Mouse (Mus musculus) gastrocnemius, postnatal 4 days (tissue): ENCODE results near the gene Emid1. TPM values are rescaled to one million over a fixed set of nuclear protein-coding genes. Genes with fewer than 3 reads are reported as not detected.
A peak's percentile ranks its signal among the peaks of the same experiment; 100 is the strongest.

ENCODE experiments used
- DNase-seq, 2 experiments: peaks; one replicate each; pipeline ENCODE4 v3.0.0; 2021 to 2022; ENCODE audit warnings: low spot score in 2 of 2, mixed read lengths in 2 of 2
- long read RNA-seq, 2 experiments: library from polyadenylated mRNA; stranded (forward); transcript quantifications; one replicate each; pipeline ENCODE4 v2.0.0; 2021
- total RNA-seq, 2 experiments: library from RNA; stranded (reverse); gene quantifications; 2 replicates each; pipeline ENCODE4 v1.2.3; 2021

Gene Emid1
- total RNA-seq: 10 to 100 TPM; 17.4 to 20.4 TPM
- long read RNA-seq, experiment 1, transcript Emid1-201 (15 exons, 1,947 nt): major isoform, 41 of 71 reads
- long read RNA-seq, experiment 1, partial matches to known transcripts: 3 of 71 reads
- long read RNA-seq, experiment 1, other reads (novel, unspliced or antisense): 26 of 71 reads
- long read RNA-seq, experiment 2, transcript Emid1-201 (15 exons, 1,947 nt): major isoform, 16 of 34 reads
- long read RNA-seq, experiment 2, partial matches to known transcripts: 0 of 34 reads
- long read RNA-seq, experiment 2, other reads (novel, unspliced or antisense): 17 of 34 reads

- no peak for DNase-seq
These were observed at the start of gene Emid1 for GRCm38 (mm10) chr11:5151680-5152337. TSS of gene Emid1 (minus strand) at chr11:5152257.

DNA sequence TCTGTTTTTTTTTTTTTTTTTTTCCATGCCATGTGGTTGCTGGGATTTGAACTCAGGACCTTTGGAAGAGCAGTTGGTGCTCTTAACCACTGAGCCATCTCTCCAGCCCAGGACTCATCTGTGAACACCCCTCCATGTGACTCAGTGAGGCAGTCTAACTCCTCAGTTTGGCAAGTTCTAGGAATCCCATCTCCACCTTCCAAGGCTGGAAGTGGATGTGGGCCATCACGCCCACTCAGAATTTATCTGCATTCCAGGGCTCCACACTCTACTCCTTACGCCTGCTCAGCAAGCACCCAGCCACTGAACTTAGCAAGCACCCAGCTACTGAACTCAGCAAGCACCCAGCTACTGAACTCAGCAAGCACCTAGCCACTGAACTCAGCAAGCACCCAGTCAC lies 47.8 kb upstream of the Emid1 start:
- DNase-seq: no peak

DNA sequence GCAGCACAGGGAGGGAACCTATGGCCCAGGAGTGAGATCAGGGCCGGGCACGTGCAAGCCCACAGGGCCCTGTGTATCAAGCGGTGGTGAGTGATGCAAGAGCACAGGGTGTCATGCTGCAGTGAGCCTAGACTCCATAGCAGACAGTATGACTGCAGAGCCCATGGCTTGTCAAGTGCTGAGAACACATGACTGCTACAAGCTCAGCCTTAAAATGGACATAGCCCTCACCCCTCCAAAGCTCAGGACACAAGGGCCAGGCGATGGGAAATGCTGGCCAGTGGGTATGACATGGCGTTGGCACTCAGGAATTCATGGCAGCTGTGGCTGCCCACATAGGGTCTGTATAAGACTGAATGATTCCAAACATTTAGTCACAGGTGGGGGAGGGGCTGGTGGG lies 45.0 kb upstream of the Emid1 start:
- no peak for DNase-seq

GRCm38 (mm10) chr11:5196583-5196982 lies 44.5 kb upstream of the Emid1 start:
- no peak for DNase-seq

- DNase-seq: no peak
These were observed 41.5 kb upstream of the Emid1 start for GRCm38 (mm10) chr11:5193576-5193881.

DNA sequence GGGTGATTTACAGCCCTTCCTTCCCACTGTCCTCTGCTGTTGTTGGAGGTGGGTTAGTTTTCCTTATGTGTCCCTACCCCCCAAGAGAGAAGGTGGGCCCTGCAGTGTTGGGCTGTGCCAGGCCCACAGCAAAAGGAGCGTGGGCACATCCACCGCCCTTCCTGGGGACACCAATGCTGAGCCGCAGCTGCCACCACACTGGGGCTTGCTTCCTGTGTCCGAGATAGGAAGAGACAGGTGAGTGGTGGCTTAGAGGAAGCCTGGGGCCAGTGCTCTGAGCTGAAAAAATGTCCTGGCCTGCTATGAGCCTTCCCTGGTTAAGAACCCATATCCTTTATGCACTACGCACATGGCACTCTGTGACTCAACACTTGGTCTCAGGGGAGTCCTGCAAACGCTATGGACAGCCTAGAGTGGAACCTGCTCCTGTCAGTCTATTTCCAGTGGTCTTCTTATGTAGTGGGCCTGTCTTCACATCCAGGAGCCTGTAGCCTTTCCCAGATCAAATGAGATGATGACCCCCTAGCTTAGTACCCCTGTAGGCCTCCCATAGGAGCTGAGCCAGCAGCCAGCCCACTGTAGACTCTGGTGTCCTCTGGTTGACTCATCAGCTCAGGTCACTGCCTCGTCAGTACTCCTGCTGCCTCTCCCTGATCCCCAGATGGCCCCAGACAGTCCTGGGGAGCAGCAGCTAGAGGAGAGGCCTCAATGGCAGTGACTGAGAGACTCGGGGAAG lies 41.0 kb upstream of the Emid1 start:
- no peak for DNase-seq

DNA sequence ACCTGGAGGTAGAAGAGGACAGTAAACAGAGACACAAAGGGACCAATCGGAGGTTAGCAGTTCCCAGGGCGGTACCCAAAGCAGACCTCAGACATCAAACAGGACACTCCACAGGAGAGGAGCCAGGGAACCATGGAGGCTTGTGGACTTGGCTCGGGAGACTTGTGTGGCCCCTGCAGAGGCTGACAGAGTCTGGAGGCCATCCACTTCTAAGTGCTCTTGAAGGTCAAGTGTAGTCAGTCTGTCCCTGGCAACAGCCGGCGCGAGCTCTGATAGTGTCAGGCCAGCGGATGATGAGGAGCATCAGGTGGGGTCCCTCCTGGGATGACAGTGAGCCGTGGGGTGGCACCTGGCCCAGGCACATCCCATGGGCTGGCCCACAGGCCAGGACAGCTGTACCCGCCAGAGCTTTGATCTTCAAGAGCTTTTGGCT lies 40.0 kb upstream of the Emid1 start:
- peak in 1 of 2 experiments; percentile 49 for DNase-seq

DNA sequence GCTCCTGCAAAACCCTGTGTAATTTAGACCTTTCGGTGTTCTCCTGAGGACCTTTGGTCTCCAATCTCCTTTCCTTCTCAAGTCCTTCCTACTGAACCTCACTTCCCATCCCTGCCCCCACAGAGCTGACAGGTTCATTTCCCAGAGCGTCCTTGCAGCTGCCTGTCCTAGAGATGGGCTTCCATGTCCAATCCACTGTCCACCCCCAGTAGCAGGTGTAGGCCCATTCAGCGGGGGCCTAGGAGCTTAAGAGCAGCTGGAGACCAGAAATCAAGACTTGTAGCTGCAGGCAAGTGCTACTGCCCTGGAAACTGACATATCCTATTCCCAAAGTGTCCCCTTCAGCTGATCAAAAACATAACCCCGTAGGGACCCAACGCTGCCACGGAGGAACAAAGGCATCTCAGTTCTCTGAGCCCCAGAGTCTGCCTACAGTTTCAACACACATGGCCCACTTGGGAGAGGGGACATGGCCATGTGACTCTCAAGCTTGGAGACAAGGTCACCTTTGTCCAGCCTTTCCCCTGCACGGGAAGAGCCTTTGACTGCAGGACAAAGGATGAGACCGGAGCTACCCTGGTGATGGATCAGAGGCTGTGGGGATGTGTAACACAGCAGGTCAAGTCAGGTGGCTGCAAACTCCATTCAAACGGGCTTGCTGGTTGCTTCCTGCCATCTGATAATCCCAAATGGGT lies 37.3 kb upstream of the Emid1 start:
- DNase-seq: no peak

GRCm38 (mm10) chr11:5188170-5188569 lies 36.1 kb upstream of the Emid1 start:
- DNase-seq: no peak

- no peak for DNase-seq
These were observed 32.8 kb upstream of the Emid1 start for GRCm38 (mm10) chr11:5184832-5185231.

DNA sequence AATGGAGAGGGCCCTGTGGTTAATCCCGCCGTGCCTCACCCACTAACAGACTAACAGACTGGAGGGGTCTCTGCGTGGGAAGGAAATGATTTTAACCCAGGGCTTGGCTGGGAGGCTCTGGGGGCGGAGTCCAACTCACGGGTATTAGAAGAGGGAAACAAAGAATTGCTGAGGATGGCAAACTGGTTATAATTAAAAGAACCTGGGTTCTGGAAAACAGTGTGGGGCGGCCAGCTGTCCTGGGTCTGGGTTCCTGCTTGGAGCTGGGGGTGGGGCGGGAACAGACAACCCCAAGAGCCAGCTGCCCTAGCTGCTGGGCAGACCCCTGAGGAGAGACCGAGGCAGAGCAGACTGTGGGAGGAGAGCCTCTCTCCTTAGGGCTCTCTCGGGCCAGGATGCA lies 32.2 kb upstream of the Emid1 start:
- DNase-seq: no peak

GRCm38 (mm10) chr11:5182870-5183269 lies 30.8 kb upstream of the Emid1 start:
- DNase-seq: no peak

DNA sequence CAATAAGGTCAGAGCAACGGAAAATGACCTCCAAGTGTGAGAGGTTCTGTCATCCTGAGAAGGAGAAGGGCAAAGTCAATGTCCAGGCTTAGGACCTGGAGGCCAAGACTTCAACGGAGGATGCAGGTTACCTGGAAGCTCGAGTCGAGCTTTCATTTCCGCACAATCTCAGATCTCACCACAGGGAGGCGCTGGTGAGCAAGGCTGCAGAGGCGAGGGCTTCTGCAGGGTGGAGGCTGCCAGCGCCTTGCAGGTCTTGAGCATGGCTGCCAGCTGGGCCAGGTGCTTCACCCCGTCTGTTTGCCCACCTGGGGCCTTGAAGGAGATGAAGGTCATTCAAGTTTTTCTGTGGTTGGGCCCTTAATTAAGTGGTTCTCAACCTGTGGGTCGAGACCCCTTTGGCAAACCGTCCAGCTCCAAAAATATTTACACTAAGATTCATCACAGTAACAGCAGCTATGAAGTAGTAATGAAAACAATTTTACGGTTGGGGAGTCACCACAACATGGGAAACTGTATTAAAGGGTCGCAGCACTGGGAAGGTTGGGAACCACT lies 29.9 kb upstream of the Emid1 start:
- DNase-seq: peak; percentile 69 to 79

DNA sequence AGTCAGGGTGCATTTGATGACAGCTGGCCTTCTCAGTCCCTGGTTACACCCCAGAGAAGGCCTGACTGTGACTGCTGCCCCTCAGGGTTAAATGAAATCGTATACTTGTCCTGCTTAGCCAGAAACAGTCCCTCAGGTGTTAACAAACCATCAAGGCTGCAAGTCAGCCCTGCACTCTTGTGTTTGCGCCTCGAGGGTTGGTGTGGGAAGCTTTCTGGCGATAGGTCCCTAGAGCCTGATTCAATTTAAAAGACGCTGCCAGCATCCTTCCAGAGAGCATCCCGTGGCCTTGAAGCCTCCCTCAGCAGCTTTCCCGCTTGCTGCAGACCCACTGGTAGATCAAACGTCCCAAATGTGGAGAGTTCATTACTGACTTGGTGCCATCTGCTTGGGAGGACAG lies 27.3 kb upstream of the Emid1 start:
- no peak for DNase-seq

GRCm38 (mm10) chr11:5177171-5177570 lies 25.1 kb upstream of the Emid1 start:
- DNase-seq: no peak

DNA sequence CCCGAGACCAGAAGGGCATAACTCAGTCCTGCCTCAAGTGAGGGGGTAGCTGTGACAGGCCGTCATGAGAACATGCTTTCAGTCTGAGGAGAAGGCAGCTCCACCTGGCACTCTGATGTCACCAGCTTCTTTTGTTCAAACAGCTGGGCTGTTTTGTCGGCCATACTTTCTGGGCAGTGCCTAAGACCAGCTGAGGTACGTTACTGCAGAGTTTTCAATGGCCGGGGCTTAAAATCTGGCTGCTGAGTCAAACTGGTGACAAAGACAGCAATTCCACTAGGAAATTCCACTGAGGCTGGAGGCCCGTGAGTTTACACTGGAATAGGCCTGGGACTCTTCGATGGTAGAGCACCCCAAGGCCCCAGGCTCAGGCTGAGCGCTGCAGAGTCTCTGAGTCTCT lies 24.6 kb upstream of the Emid1 start:
- DNase-seq: no peak

GRCm38 (mm10) chr11:5175866-5176265 lies 23.8 kb upstream of the Emid1 start:
- no peak for DNase-seq

DNA sequence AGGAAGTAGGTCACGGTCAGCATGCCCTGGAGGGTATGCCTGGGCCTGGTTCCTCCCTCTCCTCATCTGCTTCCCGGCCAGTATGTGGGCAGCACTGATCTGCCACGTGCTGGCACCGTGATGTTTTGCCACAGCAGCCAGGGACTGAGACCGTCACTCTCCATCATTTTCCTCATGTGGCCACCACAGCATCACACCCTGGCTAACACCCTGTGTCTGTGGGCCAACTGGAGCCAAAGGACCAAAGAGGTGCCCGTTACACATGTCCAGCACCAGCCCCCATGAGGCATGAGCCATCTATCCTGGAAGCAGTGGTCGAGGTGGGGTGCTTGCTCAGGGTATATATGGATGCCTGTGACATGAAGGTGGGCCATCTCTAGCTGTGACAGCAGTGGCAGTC lies 23.1 kb upstream of the Emid1 start:
- DNase-seq: no peak

- DNase-seq: no peak
These were observed 20.8 kb upstream of the Emid1 start for GRCm38 (mm10) chr11:5172861-5173260.

DNA sequence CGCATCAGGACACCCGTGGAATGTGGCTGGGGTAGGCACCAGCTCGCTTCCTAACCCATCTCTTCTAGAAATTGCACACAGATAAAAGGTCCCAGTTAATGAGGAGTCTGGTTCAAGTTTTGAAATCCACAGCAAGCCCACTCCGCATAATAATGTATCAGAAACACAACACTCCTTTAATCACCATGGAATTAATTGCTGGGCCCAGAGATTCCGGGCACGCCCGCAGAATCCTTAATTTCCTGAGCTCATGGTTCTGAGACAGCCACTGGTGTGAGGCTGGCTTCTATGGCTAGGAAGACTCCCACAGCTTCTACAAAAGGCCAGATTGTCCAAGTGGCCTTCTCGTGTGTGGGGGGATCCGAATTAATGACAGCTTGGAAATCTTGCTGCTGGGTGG lies 15.3 kb upstream of the Emid1 start:
- DNase-seq: no peak

- DNase-seq: peak in 1 of 2 experiments; percentile 46
These were observed 13.4 kb upstream of the Emid1 start for GRCm38 (mm10) chr11:5165471-5165916.
